Mouse (Mus musculus): ENCODE measurements at regions not wholly inside any gene's neighbourhood (a gene's known extent, or its start where the extent isn't known, plus 50 kb on each side); places are given as distances from the start of the nearest gene placed in this dataset.

GRCm38 (mm10) chrX:11720517-11720916, 392.9 kb downstream of the H2al1j start:
- CTCF ChIA-PET: no interaction called here

DNA sequence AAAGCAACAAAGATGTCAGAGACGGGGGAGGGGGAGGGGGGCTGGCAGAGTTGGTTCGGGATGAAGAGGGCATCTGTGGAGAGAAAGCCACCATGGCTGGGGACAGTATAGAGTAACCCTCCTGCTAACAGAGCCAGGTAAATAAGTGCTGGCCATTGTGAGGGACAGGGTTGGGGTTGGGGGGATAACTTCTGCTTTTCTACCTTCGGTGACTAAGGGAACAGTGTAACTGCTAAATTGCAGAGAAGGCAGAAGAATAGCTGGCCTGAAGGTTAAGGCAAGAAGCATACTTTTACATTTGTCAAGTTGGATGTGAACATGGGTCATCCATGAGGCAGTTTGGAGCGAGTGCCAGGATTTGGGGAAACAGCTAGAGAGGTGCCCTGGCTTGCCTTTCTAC, 395.1 kb downstream of the H2al1j start:
- CTCF ChIA-PET: no interaction called here

DNA sequence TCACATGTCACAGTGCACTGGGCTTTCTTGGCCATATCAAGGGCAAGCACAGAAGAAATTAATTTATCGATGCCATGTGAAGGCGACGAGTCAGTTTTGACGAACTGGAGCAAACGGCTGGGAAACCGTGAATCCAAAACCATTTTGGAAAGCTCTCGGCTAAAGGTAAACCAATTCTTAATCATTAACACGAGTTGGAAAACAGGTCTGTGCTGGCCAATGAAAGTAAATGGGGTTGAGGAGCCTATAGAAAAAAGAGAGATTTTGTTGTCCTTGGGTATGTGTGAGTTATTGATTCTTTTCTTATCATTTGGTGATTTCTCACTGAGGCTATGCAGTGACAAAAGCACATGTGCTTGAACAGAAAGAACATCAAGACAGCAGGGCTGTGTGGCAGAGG, 397.1 kb downstream of the H2al1j start:
- CTCF ChIA-PET: no interaction called here

DNA sequence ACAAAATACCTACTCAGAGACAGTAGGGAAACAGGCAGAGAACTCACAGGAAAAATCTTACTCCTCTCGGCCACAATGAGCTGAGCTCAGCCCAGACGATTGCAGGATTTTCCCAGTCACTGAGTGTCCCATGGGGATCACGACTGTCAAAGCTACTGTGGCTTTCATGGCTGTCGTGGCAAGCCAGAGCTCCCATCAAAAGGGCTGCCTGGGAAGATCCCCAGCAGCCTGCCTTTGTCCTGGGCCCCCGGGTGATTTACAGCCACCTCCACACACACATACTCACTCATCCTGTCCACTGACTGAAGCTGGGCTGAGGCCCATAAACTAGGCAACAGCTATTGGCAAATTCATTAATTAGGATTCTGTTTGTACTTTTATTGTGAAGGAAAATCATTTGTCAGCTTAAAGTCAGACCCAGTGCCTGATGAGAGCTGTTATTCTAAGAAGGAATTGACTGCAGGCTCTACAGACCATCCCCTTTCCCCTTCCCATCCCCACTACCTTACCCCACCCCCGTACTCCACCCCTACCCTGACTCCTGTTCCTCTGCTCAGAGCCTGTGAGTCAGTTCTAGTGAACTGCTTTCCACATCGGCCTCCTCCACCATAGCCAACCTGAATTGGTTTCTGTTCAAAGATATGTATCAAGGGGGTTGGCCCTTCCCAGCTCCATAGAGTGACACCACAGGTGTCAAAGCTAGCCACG, 399.1 kb downstream of the H2al1j start:
- CTCF ChIA-PET: no interaction called here

DNA sequence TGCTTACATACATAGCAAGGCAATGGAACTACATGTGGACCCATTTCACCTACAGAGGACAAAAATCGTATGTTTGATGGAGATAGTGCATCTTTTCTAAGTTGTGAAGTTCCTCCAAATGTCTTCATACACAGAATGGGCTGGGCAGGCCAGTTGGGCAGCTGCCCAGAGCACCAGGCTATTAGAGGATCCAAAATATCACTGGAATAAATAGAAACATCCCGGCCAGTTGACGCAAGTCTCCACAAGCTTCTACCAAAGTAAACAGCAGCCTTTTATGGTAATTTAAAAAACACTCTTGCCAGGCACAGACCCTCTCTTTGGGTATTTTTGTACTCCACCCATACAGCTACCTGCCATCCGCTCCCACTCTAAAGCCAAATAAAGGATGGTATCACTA, 400.9 kb downstream of the H2al1j start:
- CTCF ChIA-PET: no interaction called here

GRCm38 (mm10) chrX:11729992-11730391, 402.4 kb downstream of the H2al1j start:
- CTCF ChIA-PET: no interaction called here

DNA sequence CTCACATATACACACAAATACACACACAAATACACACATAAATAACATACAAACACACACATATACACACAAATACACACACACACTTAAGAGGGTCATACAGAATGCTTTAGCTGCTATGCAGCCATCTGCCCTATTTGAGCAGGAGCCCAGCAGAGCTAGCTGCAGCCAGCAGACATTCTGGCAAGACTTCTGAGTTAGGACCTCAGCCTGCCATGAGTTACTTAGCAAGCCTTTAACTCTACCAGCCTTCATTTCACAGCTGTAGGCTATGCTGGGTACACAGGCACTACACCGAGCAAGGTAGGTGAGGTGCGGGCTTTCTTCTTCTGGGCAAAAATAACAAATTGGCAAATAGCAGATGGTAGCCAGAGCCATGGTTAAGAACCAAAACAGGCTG, 404.7 kb downstream of the H2al1j start:
- CTCF ChIA-PET: no interaction called here

DNA sequence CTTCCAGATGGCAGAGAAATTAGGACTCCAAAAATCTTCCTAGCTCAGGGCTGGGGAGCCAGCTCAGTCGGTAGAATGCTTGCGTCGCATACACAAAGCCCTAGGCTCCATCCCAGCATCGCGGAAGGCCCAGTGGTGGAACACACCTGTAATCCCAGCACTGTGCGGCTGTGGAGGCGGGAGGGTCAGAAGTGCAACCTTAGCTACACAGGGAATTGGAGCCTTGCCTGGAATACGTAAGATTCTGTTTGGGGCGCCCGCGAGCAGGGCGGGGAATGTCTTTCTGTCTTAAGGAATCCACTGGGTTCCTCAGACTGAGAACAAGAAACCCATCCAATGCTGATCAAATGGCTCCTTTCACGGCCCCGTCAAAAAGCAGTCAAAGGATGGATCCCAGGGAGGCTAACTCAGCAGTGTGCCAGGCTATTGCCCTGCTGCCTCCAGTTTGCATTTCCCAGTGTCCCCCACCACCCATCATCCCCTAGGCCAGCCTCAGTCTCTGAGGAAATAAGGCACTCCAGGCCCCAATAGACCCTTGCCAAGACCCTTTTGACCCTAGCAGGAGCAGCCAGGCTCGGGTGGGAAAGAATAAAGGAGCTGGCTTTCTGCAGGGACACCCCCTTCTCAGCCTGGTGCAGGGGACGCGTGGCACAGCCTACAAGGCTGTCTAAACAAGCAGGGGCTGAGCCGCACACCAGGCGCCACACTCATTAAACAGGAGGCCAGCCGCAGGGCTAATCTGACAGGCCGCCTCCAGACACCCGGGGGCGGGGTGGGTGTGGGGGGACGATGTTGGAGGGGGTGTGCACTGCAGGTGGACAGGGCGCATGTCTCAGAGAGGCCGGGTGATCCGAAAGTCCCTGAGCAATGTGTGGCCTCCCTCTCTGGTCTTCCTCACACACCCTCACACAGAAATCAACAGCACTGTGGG, 407.1 kb downstream of the H2al1j start:
- CTCF ChIA-PET: no interaction called here

DNA sequence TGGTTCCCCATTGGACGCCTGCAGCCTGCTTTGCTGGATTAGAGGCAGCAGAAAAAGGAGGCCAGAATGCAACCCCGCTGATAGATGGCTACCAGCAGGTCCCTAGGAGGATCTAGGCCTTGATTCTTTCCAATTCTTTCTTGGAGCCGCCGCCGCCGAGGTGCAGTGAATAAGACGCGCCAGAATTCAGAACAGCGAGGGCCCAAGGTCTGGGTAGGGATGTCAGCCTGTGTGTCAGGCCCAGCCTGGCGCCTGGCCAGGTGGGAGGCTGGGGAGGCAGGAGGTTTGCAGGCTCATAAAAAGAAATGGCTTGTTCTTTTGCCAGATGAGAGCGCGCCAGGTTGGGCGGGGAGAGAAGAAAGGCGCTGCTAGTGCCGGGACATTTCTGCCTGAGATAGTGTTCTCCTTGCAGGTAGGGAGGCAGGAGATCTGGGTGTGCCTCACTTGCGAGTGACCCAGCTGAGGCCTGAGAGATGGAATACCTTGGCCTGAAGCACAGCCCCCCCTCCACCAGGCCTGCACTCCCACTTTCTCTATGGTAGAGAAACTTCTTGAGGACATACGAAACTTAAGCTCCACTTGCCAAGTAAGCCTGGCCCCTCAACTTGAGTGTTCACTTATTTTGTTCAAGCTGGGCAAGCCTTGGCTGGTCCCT, 408.0 kb downstream of the H2al1j start:
- CTCF ChIA-PET: no interaction called here

DNA sequence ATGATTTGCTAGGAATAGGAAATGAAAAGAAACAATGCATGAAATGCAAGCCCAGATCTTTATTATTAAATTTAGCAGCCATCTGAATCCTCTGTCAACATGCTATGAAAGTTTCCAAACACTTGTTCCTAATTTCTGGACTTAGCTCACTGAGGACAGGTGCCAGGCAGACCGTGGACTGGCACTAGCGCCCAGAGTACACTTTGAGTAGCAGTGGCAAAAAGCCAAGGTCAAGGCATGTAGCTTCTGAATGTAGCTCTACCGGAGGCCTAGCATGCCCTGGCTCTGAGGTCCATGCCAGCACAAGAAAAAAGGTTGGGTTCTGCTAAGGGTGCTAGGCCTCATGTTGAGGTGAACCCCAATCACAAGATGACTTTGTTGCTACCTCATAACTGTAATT, 408.9 kb downstream of the H2al1j start:
- CTCF ChIA-PET: no interaction called here

GRCm38 (mm10) chrX:11739565-11739964, 411.9 kb downstream of the H2al1j start:
- CTCF ChIA-PET: no interaction called here

GRCm38 (mm10) chrX:11745911-11746310, 414.2 kb downstream of the Bcor start:
- CTCF ChIA-PET: no interaction called here

- CTCF ChIA-PET: no interaction called here
These were observed 412.6 kb downstream of the Bcor start for GRCm38 (mm10) chrX:11747386-11748121.

DNA sequence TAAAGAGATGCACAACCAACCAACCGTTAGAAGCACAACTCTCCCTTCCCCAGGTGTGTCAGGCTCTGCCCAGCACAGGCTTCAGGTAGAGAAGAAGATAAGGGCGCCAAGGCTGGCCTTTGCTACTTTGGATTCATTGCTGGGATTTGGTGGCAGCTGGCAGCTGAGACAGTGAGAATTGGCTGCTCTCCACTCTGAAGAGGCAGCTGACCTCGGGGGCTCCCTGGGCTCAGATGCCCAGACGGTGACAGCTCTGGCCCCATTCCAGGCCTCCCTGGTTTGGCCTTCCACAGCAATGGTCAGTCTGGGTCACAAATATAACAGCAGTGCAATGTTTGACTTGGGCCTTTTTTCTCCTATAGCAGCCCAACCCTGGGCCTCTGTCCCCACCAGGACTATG, 411.9 kb downstream of the Bcor start:
- CTCF ChIA-PET: no interaction called here

DNA sequence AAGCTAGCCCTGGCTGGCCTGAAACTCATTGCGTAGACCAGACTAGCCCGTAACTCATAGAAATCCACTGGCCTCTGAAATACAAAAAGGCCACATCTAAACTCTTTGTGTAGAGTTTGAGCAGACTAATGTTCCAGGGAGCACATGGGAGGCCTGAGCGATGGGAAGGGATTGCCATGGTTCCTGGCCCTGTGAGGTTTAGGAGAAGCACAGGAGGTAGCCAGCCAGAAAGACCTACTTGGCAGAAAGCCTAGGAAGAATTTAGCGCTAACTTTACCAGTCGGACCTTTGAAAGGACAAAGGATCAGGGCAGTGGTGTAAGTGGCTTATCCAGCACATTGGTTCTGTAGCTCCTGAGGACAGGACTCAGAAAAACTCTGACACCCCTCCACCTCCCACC, 407.6 kb downstream of the Bcor start:
- CTCF ChIA-PET: no interaction called here

DNA sequence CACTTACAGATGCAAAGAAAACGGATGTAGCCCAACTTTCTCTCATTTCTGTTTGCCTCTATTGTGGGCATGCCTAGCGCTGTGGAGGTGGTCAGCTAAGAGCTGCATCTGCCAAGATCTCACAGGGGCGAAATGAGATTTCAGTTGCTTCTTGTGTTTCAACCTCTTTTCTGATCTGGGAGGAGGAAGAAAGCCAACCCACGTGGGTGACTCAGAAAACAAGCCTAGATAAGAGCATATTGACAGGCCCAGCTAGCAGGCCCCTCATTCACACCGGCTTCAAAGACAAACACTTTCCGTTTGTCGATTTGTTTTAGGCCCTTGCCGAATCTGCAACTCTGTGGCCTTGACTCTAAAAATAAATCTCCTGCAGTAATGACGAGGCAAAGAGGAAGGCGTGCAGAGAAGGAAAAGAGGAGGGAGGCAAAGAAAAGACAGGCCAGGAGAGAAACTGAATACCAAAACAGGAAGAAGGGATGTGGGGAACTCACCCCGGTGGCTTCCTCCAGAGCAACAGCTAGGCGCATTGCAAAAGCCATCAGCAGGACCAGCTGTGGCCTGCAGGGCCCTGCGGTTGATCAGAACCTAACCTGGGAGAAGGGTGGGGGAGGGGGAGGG, 407.1 kb downstream of the Bcor start:
- CTCF ChIA-PET: interaction anchor here (0.6 kb wide), 1 partner anchor 124 kb away, joined by 3 read pairs; no protein-coding TSS in a partner anchor

DNA sequence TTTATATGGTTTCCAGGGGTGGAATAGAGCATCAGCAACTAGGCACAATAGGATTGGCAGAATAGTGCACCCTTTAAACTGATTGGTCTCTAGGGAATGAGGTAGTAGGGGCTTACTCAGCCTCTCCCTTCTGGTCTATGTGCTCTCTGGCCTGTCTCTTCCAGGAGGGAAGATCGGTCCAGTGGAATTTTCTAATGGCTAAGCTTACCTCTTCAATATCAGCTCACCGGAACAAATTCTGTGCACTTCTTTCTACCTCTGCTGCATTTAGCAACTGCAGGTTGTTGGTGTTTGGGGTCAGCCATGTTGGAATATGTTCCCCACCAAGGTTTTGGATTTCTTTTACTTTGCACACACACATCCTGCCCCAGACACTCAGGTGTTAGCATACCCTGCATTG, 405.1 kb downstream of the Bcor start:
- CTCF ChIA-PET: no interaction called here

DNA sequence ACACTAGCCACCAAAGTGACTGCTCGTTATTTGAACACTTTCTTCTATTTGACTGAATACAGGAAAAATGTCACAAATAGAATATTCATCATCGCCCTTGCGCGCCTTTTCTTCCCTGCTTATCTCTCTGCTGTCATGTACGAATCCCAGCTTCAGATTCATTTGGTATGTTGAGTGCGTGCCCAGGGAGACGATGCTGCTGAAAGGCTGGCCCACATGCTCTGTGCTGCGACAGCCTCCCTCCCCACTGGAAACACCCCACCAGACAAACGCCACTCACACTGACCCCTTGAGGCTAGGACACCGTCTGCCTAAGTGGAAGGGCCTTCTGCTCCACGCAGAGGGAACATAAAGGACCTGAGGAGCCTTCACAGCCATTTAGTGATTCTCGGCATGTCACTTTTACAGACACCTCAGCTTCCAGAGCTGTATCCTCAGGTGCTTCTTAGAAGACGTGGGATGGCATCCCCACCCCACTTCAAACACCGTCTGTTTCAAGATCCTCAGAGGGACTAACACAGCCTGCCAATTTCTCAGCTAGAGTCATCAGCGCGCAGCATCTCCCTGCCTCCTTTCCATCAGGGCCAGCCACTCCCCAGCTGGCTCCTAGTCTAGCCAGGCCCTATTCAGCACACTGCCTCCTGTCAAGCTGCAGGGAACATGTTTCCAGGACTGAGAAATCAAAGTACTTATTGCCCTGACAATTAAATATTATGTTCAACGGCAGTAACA, 396.6 kb downstream of the Bcor start:
- CTCF ChIA-PET: no interaction called here

DNA sequence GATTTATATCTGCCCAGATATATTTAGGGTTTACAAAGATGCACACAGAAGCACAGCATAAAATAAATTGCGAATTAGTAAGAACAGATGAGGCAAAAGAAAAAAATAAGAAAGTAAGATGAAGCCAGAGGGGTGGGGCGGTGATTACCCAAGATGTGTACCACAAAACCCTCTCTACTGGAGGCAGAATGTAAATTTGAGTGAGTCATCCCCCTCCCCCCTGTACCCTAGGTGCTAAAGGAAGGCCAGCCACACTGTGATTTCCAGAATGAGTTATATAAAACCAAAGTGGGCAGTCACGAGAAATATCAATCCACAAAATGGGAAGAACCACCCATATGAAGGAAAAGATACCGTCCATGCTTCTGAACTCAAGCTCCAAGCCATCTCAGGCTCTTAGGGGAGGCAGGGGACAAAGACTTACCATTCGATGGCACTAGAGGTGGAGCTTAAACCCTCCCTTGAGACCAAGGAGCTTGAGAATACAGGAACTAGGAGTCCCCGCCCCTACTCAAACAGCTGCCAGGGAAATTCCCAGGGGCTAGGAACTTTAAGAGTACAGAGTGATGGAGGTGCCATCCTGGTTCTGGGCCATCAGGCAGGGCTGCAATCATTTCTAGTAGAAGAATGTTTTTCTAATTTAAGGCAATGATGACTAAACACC, 383.8 kb downstream of the Bcor start:
- CTCF ChIA-PET: no interaction called here

DNA sequence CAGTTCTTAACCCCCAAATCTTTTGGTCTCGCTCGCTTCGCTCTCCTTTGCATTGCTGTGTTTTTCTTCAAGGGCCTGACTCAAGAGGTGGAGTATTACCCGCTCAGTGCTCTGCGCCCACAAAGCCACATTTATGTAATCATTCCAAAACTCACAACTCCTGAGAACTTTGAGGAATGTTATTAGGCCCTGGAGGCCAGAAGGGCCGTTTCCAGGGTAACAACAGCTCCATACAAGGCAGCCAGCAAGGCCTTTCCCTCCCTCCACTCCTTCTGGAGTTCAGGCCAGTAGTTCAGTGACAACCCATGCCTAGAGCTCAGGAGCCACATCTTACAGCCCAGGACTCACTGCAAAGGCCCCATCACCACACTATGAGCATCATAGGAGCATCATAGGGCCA, 365.1 kb downstream of the Bcor start:
- CTCF ChIA-PET: no interaction called here
